Mouse (Mus musculus): ENCODE results near the gene Zkscan14.

DNA sequence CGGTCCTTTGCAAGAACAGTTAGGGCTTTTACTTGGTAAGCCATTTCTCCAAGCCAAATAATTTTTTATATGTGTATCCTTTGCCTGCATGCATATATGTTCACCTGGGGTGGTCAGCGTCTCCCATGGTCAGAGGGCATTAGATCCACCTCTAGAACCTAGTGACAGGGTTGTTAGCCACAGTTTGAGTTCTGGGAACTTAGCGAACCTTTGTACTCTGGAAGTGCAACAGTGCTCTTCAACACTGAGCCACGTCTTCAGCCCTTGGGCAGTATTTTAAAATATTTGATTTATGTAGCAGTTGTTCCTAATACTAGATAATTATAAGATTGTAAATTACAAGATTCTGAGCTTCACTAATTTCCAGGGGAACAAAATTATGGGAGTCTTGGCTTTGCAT lies 29.0 kb upstream of the Zkscan14 start:
- TF ChIP-seq GATA1 (IDR thresholded peaks at IDR 0.05; ENCODE audit: low read length): no peak
- no peak for TF ChIP-seq TAL1 (IDR thresholded peaks at IDR 0.05; ENCODE audit: low read length)
